Mouse (Mus musculus) frontal cortex, adult (tissue): ENCODE results near the gene Idnk.
"Not testable (repeated sequence)": the region's sequence is repeated elsewhere in the genome, so short reads cannot be mapped to it uniquely, and the experiment has no call there.

Experiments
- ATAC-seq: cut with Nextera tagmentation; 2 replicates; pipeline ENCODE4 v1.9.2; 2017; ENCODE audit warnings: mild to moderate bottlenecking, moderate library complexity, mixed read lengths; ENCODE audit not compliant: low TSS enrichment

The Idnk gene

DNA sequence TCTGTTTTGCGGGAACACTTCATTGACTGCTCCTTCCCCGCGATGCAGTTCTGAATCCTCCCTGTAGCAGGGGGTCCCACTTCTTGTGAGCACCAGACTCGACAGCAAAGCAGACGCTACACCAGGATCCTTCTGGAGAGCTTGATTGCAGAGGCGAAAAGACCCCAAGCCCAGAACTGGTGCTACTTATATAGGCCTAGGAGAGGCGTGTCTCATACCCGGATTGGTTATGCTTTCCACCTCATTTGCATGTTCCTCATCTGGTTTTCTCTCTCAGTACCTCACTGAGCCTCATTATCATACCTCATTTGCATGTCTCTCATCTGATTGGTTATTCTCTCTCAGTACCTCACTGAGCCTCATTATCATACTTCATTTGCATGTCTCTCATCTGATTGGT lies 10.8 kb upstream of the Idnk start:
- not testable (repeated sequence) for ATAC-seq

- ATAC-seq, result no peak
These were observed 9.7 kb upstream of the Idnk start for GRCm38 (mm10) chr13:58147760-58148159.

DNA sequence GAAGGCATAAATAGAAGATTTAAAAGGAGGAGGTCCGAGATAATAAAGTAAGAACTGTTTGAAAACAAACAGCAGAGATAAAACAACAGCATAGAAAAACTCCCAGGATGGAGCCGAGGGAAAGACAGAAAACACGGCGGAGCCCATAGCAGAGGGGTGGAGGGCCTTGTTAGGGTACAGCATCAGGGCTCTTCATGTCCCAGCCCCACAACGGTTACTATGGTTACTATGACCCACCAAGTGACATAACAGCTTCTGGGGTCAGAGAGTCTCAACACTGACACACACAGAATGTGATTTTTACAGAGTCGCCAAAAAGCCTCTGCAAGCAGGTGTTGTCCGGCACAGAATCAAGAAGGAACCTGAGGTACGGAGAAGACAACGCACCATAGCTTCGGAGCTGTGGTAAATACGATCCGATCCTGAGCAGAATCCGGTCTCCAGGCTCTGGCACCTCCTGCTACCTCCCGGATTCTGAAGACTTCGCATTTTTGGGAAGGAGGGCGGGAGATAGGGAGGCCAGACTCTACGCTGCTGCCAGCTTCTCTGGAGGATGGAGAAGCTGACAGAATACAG lies 9.1 kb upstream of the Idnk start:
- ATAC-seq, result peak; percentile 99

- ATAC-seq, result no peak
These were observed 8.4 kb upstream of the Idnk start for GRCm38 (mm10) chr13:58149033-58149558.

GRCm38 (mm10) chr13:58149629-58150028 lies 7.8 kb upstream of the Idnk start:
- ATAC-seq, result no peak

DNA sequence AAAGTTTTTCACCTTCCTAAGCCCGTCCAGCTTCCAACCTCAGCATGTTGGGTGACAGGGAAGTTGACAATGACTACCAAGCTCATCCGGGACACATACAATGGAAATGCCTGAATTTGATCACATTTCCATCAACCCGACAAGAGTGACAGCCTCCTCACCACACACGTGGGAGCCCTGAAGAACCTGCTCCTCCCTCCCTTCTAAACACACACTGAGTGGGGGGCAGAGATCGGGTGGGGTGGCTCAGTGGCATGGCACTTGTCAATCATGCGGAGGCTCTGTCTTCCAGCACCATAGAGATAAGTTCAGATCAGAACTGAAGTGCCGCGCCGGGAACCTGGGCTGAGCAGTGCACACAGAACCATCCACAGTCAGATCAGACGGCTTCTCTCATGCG lies 7.0 kb upstream of the Idnk start:
- no peak for ATAC-seq

DNA sequence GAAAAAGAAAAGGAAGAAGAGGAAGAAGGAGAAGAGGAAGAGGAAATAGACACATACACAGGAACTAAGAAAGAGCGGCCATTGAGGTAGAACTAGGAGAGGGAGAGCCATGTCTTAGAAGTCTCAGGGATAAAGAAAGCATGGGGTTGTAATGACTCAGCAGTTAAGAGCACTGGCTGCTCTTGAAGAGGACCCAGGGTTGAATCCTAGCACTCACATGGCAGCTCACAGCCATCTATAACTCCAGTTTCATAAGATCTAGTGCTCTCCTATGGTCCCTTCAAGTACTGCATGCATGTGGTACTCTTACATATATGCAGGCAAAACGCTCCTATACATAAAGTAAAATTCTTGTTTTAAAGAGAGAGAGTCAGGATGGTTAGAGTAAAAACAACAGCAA lies 1.4 kb upstream of the Idnk start:
- no peak for ATAC-seq

DNA sequence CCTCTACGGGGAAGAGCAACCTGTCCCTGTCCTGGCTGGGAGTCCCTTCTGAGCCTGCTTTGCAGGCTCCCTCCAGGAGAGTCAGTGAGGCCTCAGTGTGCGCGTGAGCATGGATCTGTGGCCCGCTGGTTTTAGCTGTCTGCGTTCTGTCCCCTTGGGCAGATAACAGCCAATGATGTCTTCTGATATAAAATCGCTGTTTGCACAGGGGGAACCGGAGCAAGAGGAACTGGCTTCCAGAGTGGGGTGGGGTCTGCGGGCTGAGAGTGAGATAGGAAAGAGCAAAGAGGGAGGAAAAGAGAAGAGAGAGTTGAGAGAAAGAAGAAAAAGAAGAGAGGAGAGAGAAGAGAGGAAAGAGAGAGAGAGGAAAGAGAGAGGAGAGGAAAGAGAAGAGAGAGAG lies 413 bp upstream of the Idnk start:
- ATAC-seq, result 0 out of 2 replicates have a peak, but pooled peaks have one; percentile 25

DNA sequence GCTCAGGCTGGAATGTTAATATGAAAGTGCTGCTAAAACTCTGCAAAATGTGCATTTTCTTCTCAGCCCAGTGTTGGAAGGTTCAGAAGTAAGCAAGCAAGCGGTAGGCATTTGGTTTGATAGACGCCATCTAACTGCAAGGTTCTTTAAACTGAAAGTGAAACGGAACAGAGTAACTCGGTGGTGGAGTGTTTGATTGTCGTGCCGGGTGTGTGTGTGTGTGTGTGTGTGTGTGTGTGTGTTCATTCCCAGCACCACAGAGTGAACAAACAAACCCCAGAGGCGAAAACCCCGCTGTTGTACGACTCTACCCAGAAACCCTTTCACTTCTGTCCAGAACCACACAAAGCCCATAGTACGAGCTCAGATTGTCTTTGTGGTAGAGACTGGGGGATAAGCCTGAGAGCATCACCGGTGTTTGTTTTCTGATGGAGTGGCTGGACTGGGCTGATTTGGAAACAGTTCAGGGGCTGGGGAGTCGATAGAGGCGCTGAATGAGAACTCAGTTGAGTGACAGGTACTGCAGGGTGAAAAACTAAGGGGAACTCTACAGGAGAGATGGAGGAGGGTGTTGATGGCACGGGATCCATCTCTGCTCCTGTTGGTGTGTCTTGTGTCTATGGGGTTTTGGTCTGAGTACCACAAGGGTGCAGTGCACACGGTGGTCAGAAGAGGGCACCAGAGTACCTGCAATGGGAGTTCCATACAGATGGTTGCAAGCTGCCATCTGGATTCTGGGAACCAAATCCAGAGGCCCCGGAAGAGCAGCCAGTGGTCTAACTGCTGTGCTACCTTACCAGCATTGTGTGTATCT lies 857 bp downstream of the Idnk start:
- ATAC-seq, result peak; percentile 64

GRCm38 (mm10) chr13:58160761-58161160 lies 3.3 kb downstream of the Idnk start:
- ATAC-seq, result no peak

- no peak for ATAC-seq
These were observed 5.9 kb downstream of the Idnk start for GRCm38 (mm10) chr13:58163343-58163742.

- ATAC-seq, result no peak
These were observed 10.7 kb downstream of the Idnk start for GRCm38 (mm10) chr13:58168119-58168518.

DNA sequence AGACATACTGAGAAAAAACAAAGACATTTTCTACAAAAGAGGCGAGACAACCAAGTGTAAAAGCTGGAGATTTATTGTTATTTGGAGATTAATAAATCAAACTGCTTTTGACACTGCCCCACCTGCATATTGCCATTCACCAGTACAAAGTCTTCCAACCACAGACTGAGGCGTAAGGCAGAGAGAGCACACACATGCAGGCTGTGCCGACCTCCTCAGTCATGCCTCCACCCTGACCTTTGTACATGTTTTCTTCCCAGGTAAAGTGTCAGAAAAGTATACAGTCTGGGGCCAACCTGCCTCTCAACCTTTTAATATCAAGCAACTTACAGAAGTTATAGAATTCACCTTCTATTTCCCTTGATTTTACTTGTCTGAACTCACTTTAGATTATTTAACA lies 18.7 kb downstream of the Idnk start:
- ATAC-seq, result no peak

DNA sequence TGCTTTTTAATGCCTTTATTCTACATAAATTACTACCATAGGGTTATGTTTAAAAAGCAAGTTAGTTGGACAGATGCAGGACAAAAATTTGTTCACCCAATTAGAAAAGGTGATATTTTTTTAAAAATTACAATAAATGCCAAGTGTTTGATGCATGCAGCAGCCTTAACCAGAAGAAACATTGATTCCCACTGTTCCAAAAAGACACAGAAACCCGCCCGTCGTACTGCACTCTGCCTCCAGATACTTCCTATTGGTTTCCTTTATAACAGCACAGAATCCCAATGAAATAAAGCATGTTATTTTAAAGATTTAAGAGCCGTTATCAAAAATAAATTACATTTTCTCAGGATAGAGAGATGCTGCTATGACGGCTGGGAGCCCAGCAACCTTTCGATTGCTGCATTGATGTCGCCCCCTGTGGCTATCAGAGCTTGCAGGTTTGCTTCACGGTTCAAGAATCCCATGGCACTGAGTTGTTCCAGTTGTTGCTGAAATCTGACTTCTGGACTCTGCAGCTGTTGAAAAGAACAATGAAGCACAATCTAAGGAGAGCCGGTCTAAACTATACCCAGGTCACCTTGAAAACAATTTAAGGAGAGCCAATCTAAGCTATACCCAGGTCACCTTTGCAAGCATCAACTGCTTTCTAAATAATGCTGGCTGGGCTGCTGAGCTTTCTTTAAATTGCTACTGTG lies 20.2 kb downstream of the Idnk start:
- no peak for ATAC-seq

- no peak for ATAC-seq
These were observed 24.4 kb downstream of the Idnk start for GRCm38 (mm10) chr13:58181607-58182551.

GRCm38 (mm10) chr13:58184111-58184510 lies 26.7 kb downstream of the Idnk start:
- ATAC-seq, result no peak

GRCm38 (mm10) chr13:58186281-58186680 lies 28.8 kb downstream of the Idnk start:
- peak; percentile 76 for ATAC-seq

GRCm38 (mm10) chr13:58187751-58188150 lies 30.3 kb downstream of the Idnk start:
- no peak for ATAC-seq

GRCm38 (mm10) chr13:58188412-58188811 lies 31.0 kb downstream of the Idnk start:
- peak; percentile 58 for ATAC-seq

DNA sequence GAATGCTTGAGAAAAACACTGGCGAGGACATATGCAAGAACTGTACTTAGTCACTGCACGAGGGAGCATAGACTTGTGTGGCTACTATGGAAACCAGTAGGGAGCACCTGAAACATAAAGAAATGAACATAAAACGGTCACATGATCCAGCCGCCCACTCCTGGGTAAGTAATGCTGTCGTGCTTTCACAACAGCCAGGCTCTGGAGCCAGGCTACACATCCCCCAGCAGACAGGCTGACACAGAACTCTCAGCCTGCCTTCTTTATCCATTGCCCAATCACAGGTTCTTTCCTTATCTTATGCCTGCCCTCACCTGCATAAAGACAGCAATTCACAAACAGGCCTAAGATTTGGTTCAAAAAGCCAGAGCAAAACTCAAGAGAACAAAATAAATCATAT lies 32.0 kb downstream of the Idnk start:
- peak; percentile 52; the same call in 1 of the 2 replicates for ATAC-seq

- ATAC-seq, result no peak
These were observed 34.1 kb downstream of the Idnk start for GRCm38 (mm10) chr13:58191516-58191915.
